ENCODE assay signal across 12 mouse cellular contexts in the genomic region with DNA sequence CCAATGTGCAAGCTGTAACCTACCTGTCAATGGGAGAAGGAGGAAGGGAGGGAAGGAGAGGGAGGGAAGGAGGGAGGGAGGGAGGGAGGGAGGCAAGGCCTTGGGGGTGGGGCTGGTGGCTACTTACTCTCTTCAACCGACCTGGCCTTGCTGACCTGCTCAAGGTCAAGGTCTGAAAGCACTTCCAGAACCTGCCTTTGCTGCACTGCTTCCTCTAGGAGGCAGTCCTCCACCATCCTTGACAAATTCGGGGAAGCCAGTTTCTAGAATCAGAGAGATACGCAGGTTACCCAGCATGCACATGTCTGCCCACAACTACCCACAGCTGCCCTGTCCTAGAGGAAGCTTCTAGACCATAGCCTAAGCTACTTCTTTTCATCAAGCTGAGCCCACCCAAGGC. TPM values are rescaled to one million over a fixed set of nuclear protein-coding genes. Genes with fewer than 3 reads are reported as not detected.
DNase-seq lines count a peak whose midpoint lies in the region; ATAC-seq and TF ChIP-seq lines count a peak whose summit lies in the region.
"Had no signal": no experiment of that assay in that cellular context is flagged by ENCODE, and none has a peak within 500 bp of the region (broad histone marks: within the 10 kb centered on the region; RNA-seq: fewer than 3 reads in every experiment).

No protein-coding gene starts in this region.

- no peak overlapping the region for H3K4me3 ChIP-seq in heart, postnatal 0 days (ENCODE audit: low read depth, low read length)
- no peak overlapping the region for H3K4me3 ChIP-seq in liver, postnatal 0 days (ENCODE audit: low read depth, low read length)
- no peak overlapping the region for H3K4me3 ChIP-seq in limb, embryonic 10.5 days
- H3K4me3 ChIP-seq: limb, embryonic 13.5 days had no signal

- H3K27ac ChIP-seq in heart, postnatal 0 days (ENCODE audit: low read depth), result no peak overlapping the region
- no peak overlapping the region for H3K27ac ChIP-seq in liver, postnatal 0 days (ENCODE audit: low read depth)
- H3K27ac ChIP-seq in limb, embryonic 10.5 days, result peak overlapping the region; percentile 50
- H3K27ac ChIP-seq: limb, embryonic 13.5 days had no signal

- H3K4me1 ChIP-seq in heart, postnatal 0 days (ENCODE audit: control insufficient read depth, insufficient read depth), result peaks cover 14% of the 10 kb centered on the region
- peaks cover 23% of the 10 kb centered on the region for H3K4me1 ChIP-seq in liver, postnatal 0 days (ENCODE audit: insufficient read depth)
- peaks cover 22% of the 10 kb centered on the region for H3K4me1 ChIP-seq in limb, embryonic 10.5 days

- H3K9ac ChIP-seq in heart, postnatal 0 days (replicated peaks; ENCODE audit: low read depth, low read length), result no peak overlapping the region
- H3K9ac ChIP-seq in liver, postnatal 0 days (replicated peaks), result no peak overlapping the region
- H3K9ac ChIP-seq: limb, embryonic 13.5 days had no signal

- H3K9me3 ChIP-seq in heart, postnatal 0 days (replicated peaks; ENCODE audit: control insufficient read depth, low read length), result no peaks in the 10 kb centered on the region
- H3K9me3 ChIP-seq in liver, postnatal 0 days (ENCODE audit: low read length), result no peaks in the 10 kb centered on the region
- H3K9me3 ChIP-seq in limb, embryonic 10.5 days (replicated peaks), result no peaks in the 10 kb centered on the region
- H3K9me3 ChIP-seq: G1E; limb, embryonic 13.5 days had no signal

- no peak for TF ChIP-seq EP300 in heart, postnatal 0 days (IDR thresholded peaks at IDR 0.05; ENCODE audit: low read depth)
- no peak for TF ChIP-seq EP300 in liver, postnatal 0 days (IDR thresholded peaks at IDR 0.05; ENCODE audit: low read depth)

- no peak for ATAC-seq in heart, postnatal 0 days (ENCODE audit: insufficient read depth, low read depth)
- no peak for ATAC-seq in liver, postnatal 0 days
- ATAC-seq: hindbrain, embryonic 16.5 days had no signal

- intact Hi-C loops in heart, postnatal 25 days (cut with DNase I), result loop anchor here (5.0 kb wide), 1 partner anchor 112 kb away; no protein-coding TSS in a partner anchor

- DNase-seq in heart, postnatal 0 days (ENCODE audit: low spot score), result no peak
- DNase-seq in heart, postnatal 25 days (ENCODE audit: low spot score), result no peak
- DNase-seq in liver, postnatal 0 days, result no peak
- DNase-seq in liver, result no peak
- DNase-seq in MN1 (ENCODE audit: low spot score), result peak; percentile 33
- no peak for DNase-seq in limb, embryonic 10.5 days (ENCODE audit: low spot score)
- DNase-seq in frontal cortex, postnatal 10 days (ENCODE audit: low spot score in 2 of 2), result no peak
- DNase-seq: cerebellum, postnatal 25 days; right cerebral cortex, postnatal 25 days had no signal

- 48% methylated on average over 3 of the region's 3 CpGs for WGBS in heart, postnatal 0 days
- WGBS in liver, postnatal 0 days (ENCODE audit: insufficient replicate concordance), result 36% methylated on average over 3 of the region's 3 CpGs
- WGBS in limb, embryonic 10.5 days, result 39% methylated on average over 3 of the region's 3 CpGs

- no peaks in the 10 kb centered on the region for H3K36me3 ChIP-seq in heart, postnatal 0 days (replicated peaks; ENCODE audit: control insufficient read depth, insufficient read depth, low read length)
- no peaks in the 10 kb centered on the region for H3K36me3 ChIP-seq in liver, postnatal 0 days (replicated peaks; ENCODE audit: insufficient read depth, low read length)
- peaks cover 5% of the 10 kb centered on the region for H3K36me3 ChIP-seq in limb, embryonic 10.5 days

- TF ChIP-seq CTCF in heart, postnatal 0 days (IDR thresholded peaks at IDR 0.05; ENCODE audit: low read depth), result peak; percentile 26; the same call in 1 of the 2 replicates
- TF ChIP-seq CTCF in liver, postnatal 0 days (IDR thresholded peaks at IDR 0.05; ENCODE audit: low read depth), result peak; percentile 34; the same call in 1 of the 2 replicates

- no peaks in the 10 kb centered on the region; the same call in 1 of the 2 replicates for H3K27me3 ChIP-seq in heart, postnatal 0 days (ENCODE audit: control insufficient read depth, insufficient read depth, low read length)
- H3K27me3 ChIP-seq in liver, postnatal 0 days (ENCODE audit: insufficient read depth, low read length), result 0 out of 2 replicates have a peak, but pooled peaks cover 4% of the 10 kb centered on the region
- H3K27me3 ChIP-seq in limb, embryonic 10.5 days (ENCODE audit: low read depth, poor library complexity, severe bottlenecking), result peaks cover 18% of the 10 kb centered on the region; the same call in 1 of the 2 replicates

- no peak overlapping the region for H3K4me2 ChIP-seq in heart, postnatal 0 days (ENCODE audit: low read depth, low read length)
- no peak overlapping the region for H3K4me2 ChIP-seq in liver, postnatal 0 days (ENCODE audit: low read depth, low read length)
- H3K4me2 ChIP-seq: limb, embryonic 13.5 days had no signal

RNA-seq across cellular contexts. Expression of gene Ripor3, which starts 25.5 kb away (rescaled TPM):
- 1.2 and 1.9 TPM in 2 replicates for total RNA-seq in heart, postnatal 0 days (2014; rRNA removed; ENCODE audit: low replicate concordance)
- 0.29 and 0.36 TPM in 2 replicates for polyA plus RNA-seq in heart, postnatal 0 days (2015; fragmentation: Nextera tagmentation; extraction: Ambion mirVana)
- total RNA-seq in heart, postnatal 25 days (2021), result under 1 TPM; 0.49 to 0.75 TPM
- polyA plus RNA-seq in liver, postnatal 0 days (2015; fragmentation: Nextera tagmentation; extraction: Ambion mirVana), result 1.4 TPM in 2 replicates
- 0.44 and 0.49 TPM in 2 replicates for polyA plus RNA-seq in limb, embryonic 10.5 days (2016; fragmentation: Nextera tagmentation; extraction: Ambion mirVana)

RNA-seq across cellular contexts. Expression of gene Ptpn1, which starts 53.1 kb away (rescaled TPM):
- 22.0 and 28.8 TPM in 2 replicates for total RNA-seq in heart, postnatal 0 days (2014; rRNA removed; ENCODE audit: low replicate concordance)
- polyA plus RNA-seq in heart, postnatal 0 days (2015; fragmentation: Nextera tagmentation; extraction: Ambion mirVana), result 36.5 and 37.9 TPM in 2 replicates
- 10 to 100 TPM; 21.9 to 23.4 TPM for total RNA-seq in heart, postnatal 25 days (2021)
- 31.4 and 32.4 TPM in 2 replicates for polyA plus RNA-seq in liver, postnatal 0 days (2015; fragmentation: Nextera tagmentation; extraction: Ambion mirVana)
- polyA plus RNA-seq in limb, embryonic 10.5 days (2016; fragmentation: Nextera tagmentation; extraction: Ambion mirVana), result 56.4 and 62.2 TPM in 2 replicates
